Mouse (Mus musculus) frontal cortex, adult 2 months (tissue): ENCODE data around the gene Rtl10. TPM values are rescaled to one million over a fixed set of nuclear protein-coding genes. Genes with fewer than 3 reads are reported as not detected.

Experiments used
- DNase-seq, 2 experiments: peaks; one replicate each; pipeline ENCODE4 v3.0.0; 2022; ENCODE audit warnings: low spot score in 1 of 2; ENCODE audit errors: extremely low spot score in 1 of 2
- polyA plus RNA-seq: library from polyadenylated mRNA; depleted of rRNA; stranded (reverse); fragments of >200 nt; gene quantifications from 2 replicates; pipeline ENCODE4 v1.2.3, GENCODE M21; 2012; rRNA removed

Gene Rtl10
- polyA plus RNA-seq, 1 experiment = 4.6 TPM

- no peak for DNase-seq
Measured at GRCm38 (mm10) chr16:18537407-18537990, 38.8 kb downstream of the Rtl10 start.

- no peak for DNase-seq
Measured at GRCm38 (mm10) chr16:18539281-18539680, 40.6 kb downstream of the Rtl10 start.

GRCm38 (mm10) chr16:18543151-18543829 lies 44.6 kb downstream of the Rtl10 start:
- DNase-seq = peak in 1 of 2 experiments; percentile 4

- no peak for DNase-seq
Measured at GRCm38 (mm10) chr16:18547891-18548290, 49.2 kb downstream of the Rtl10 start.

Other genes starting within 250 kb of the Rtl10 start
- 0.55 TPM in 1 of 2 replicates, not detected in the other for gene Gm49776, start 240.6 kb upstream of the Rtl10 start, polyA plus RNA-seq
- 48.4 and 49.4 TPM in 2 replicates for gene Dgcr8, start 209.7 kb upstream of the Rtl10 start, polyA plus RNA-seq
- gene Tango2, start 150.8 kb upstream of the Rtl10 start, polyA plus RNA-seq = 181 and 196 TPM in 2 replicates
- gene Arvcf, start 150.7 kb upstream of the Rtl10 start, polyA plus RNA-seq = 40.8 and 44.2 TPM in 2 replicates
- 22.9 and 25.9 TPM in 2 replicates for gene Txnrd2, start 72.5 kb upstream of the Rtl10 start, polyA plus RNA-seq
- gene Comt, start 72.0 kb upstream of the Rtl10 start, polyA plus RNA-seq = 140 and 143 TPM in 2 replicates
- gene Gnb1l, start 188 bp upstream of the Rtl10 start, polyA plus RNA-seq = 8.1 and 8.7 TPM in 2 replicates
- gene Tbx1, start 91.8 kb downstream of the Rtl10 start, polyA plus RNA-seq = 2.8 and 2.9 TPM in 2 replicates
- 2.4 and 5.9 TPM in 2 replicates for gene Gp1bb, start 123.5 kb downstream of the Rtl10 start, polyA plus RNA-seq
- 128 and 169 TPM in 2 replicates for gene Gm49601, start 127.5 kb downstream of the Rtl10 start, polyA plus RNA-seq
- 772 and 810 TPM in 2 replicates for gene Sept5, start 131.1 kb downstream of the Rtl10 start, polyA plus RNA-seq